Mouse (Mus musculus): ENCODE results near the gene Hes1.

- no peak for TF ChIP-seq CTCF (IDR thresholded peaks at IDR 0.05; ENCODE audit: low read depth, low read length)
- 0 out of 2 replicates have a peak, but pooled peaks have one; percentile 2 for TF ChIP-seq POLR2A (IDR thresholded peaks at IDR 0.05; ENCODE audit: extremely low read depth, insufficient read depth, low read length)
Observed at GRCm38 (mm10) chr16:30065537-30066183, 1.5 kb downstream of the Hes1 start.

Measured in liver, adult 2 months (tissue).